10 mouse cellular contexts compared by ENCODE assay signal in genomic region chr1:177447541-177448111, GRCm38 (mm10). TPM values are rescaled to one million over a fixed set of nuclear protein-coding genes. Genes with fewer than 3 reads are reported as not detected.
DNase-seq lines count a peak whose midpoint lies in the region; ATAC-seq and TF ChIP-seq lines count a peak whose summit lies in the region.
"Had no signal": no experiment of that assay in that cellular context is flagged by ENCODE, and none has a peak within 500 bp of the region (broad histone marks: within the 10 kb centered on the region; RNA-seq: fewer than 3 reads in every experiment).

No protein-coding gene starts in this region.

- peak; percentile 45 to 59 for DNase-seq in layer of hippocampus, postnatal 10 days (ENCODE audit: low spot score in 2 of 2)
- no peak for DNase-seq in layer of hippocampus, adult 9-11 months
- peak; percentile 32 for DNase-seq in embryonic facial prominence, embryonic 14.5 days (ENCODE audit: low spot score)
- DNase-seq in limb, embryonic 10.5 days (ENCODE audit: low spot score), result no peak
- DNase-seq in MN1 (ENCODE audit: low spot score), result no peak
- DNase-seq in heart, postnatal 10 days, result no peak
- DNase-seq in lung, postnatal 0 days (ENCODE audit: low spot score), result no peak
- DNase-seq: adrenal gland, postnatal 10 days; kidney, adult 2 months had no signal

- H3K27me3 ChIP-seq in embryonic facial prominence, embryonic 14.5 days (replicated peaks; ENCODE audit: control insufficient read depth, insufficient read depth, low read length), result no peaks in the 10 kb centered on the region
- H3K27me3 ChIP-seq in limb, embryonic 10.5 days (ENCODE audit: low read depth, poor library complexity, severe bottlenecking), result no peaks in the 10 kb centered on the region
- H3K27me3 ChIP-seq in neural tube, embryonic 15.5 days (replicated peaks), result no peaks in the 10 kb centered on the region
- H3K27me3 ChIP-seq in lung, postnatal 0 days (replicated peaks; ENCODE audit: insufficient read depth, low read length), result no peaks in the 10 kb centered on the region

- no peak for TF ChIP-seq CTCF in lung, postnatal 0 days (IDR thresholded peaks at IDR 0.05)

- H3K4me3 ChIP-seq in embryonic facial prominence, embryonic 14.5 days (ENCODE audit: low read depth, low read length), result no peak overlapping the region
- H3K4me3 ChIP-seq in limb, embryonic 10.5 days, result no peak overlapping the region
- H3K4me3 ChIP-seq in neural tube, embryonic 15.5 days (replicated peaks), result peak overlapping the region; percentile 12
- H3K4me3 ChIP-seq in lung, postnatal 0 days (ENCODE audit: low read depth, low read length), result no peak overlapping the region

- intact Hi-C loops in heart, postnatal 10 days (cut with DNase I), result loop anchor here (10.0 kb wide), 2 partner anchors 107 to 237 kb away; no protein-coding TSS in a partner anchor

- H3K9me3 ChIP-seq in embryonic facial prominence, embryonic 14.5 days (ENCODE audit: control insufficient read depth, low read length), result no peaks in the 10 kb centered on the region
- no peaks in the 10 kb centered on the region for H3K9me3 ChIP-seq in limb, embryonic 10.5 days (replicated peaks)
- H3K9me3 ChIP-seq in neural tube, embryonic 15.5 days (replicated peaks), result no peaks in the 10 kb centered on the region
- H3K9me3 ChIP-seq in lung, postnatal 0 days (ENCODE audit: low read length), result no peaks in the 10 kb centered on the region

- WGBS in embryonic facial prominence, embryonic 14.5 days, result 45% methylated on average over 12 of the region's 12 CpGs
- 73% methylated on average over 12 of the region's 12 CpGs for WGBS in limb, embryonic 10.5 days
- WGBS in neural tube, embryonic 15.5 days, result 28% methylated on average over 12 of the region's 12 CpGs
- WGBS in lung, postnatal 0 days, result 77% methylated on average over 12 of the region's 12 CpGs

- H3K36me3 ChIP-seq in embryonic facial prominence, embryonic 14.5 days (ENCODE audit: control insufficient read depth, insufficient read depth, low read length), result peaks cover 22% of the 10 kb centered on the region
- H3K36me3 ChIP-seq in limb, embryonic 10.5 days, result peaks cover 22% of the 10 kb centered on the region
- no peaks in the 10 kb centered on the region for H3K36me3 ChIP-seq in neural tube, embryonic 15.5 days
- peaks cover 10% of the 10 kb centered on the region; the same call in 1 of the 2 replicates for H3K36me3 ChIP-seq in lung, postnatal 0 days (ENCODE audit: insufficient read depth, low read length)

- H3K9ac ChIP-seq in embryonic facial prominence, embryonic 14.5 days (ENCODE audit: low read depth, low read length), result no peak overlapping the region
- 0 out of 2 replicates have a peak overlapping the region, but pooled peaks have one; percentile 34 for H3K9ac ChIP-seq in neural tube, embryonic 15.5 days (replicated peaks)
- no peak overlapping the region for H3K9ac ChIP-seq in lung, postnatal 0 days (replicated peaks; ENCODE audit: low read depth)

- TF ChIP-seq EP300 in lung, postnatal 0 days (IDR thresholded peaks at IDR 0.05), result no peak

- no peak overlapping the region for H3K27ac ChIP-seq in embryonic facial prominence, embryonic 14.5 days (replicated peaks; ENCODE audit: low read depth, low read length)
- H3K27ac ChIP-seq in limb, embryonic 10.5 days, result peak overlapping the region; percentile 50; the same call in 1 of the 2 replicates
- H3K27ac ChIP-seq in neural tube, embryonic 15.5 days (replicated peaks), result peak overlapping the region; percentile 30; the same call in 1 of the 2 replicates
- no peak overlapping the region for H3K27ac ChIP-seq in lung, postnatal 0 days (ENCODE audit: low read length)

- no peak for ATAC-seq in embryonic facial prominence, embryonic 14.5 days (ENCODE audit: low read depth)
- no peak for ATAC-seq in neural tube, embryonic 15.5 days (ENCODE audit: low FRiP score)
- no peak for ATAC-seq in lung, postnatal 0 days

- peaks cover 30% of the 10 kb centered on the region for H3K4me1 ChIP-seq in embryonic facial prominence, embryonic 14.5 days (ENCODE audit: control insufficient read depth, insufficient read depth, low read length)
- H3K4me1 ChIP-seq in limb, embryonic 10.5 days, result peaks cover 47% of the 10 kb centered on the region
- H3K4me1 ChIP-seq in neural tube, embryonic 15.5 days, result peaks cover 46% of the 10 kb centered on the region
- H3K4me1 ChIP-seq in lung, postnatal 0 days (ENCODE audit: insufficient read depth, low read depth, low read length), result peaks cover 14% of the 10 kb centered on the region

- H3K4me2 ChIP-seq in embryonic facial prominence, embryonic 14.5 days (ENCODE audit: low read depth, low read length), result peak overlapping the region; percentile 94; the same call in 1 of the 2 replicates
- H3K4me2 ChIP-seq in neural tube, embryonic 15.5 days, result peak overlapping the region; percentile 41
- no peak overlapping the region for H3K4me2 ChIP-seq in lung, postnatal 0 days (replicated peaks; ENCODE audit: low read depth, low read length)

RNA-seq across cellular contexts. Expression of gene Zbtb18, which starts 5.5 kb away (rescaled TPM):
- 100 to 1,000 TPM; 639 to 677 TPM for total RNA-seq in layer of hippocampus, postnatal 10 days (2021)
- polyA plus RNA-seq in embryonic facial prominence, embryonic 14.5 days (2014; fragmentation: Nextera tagmentation; extraction: Ambion mirVana), result 4.5 and 7.0 TPM in 2 replicates
- 0.99 and 1.0 TPM in 2 replicates for polyA plus RNA-seq in limb, embryonic 10.5 days (2016; fragmentation: Nextera tagmentation; extraction: Ambion mirVana)
- 3.8 and 4.3 TPM in 2 replicates for polyA plus RNA-seq in neural tube, embryonic 15.5 days (2015; fragmentation: Nextera tagmentation; extraction: Ambion mirVana)
- total RNA-seq in heart, postnatal 10 days (2021), result 10 to 100 TPM; 38.2 to 41.3 TPM
- 2.0 and 3.0 TPM in 2 replicates for polyA plus RNA-seq in lung, postnatal 0 days (2015; fragmentation: Nextera tagmentation; extraction: Ambion mirVana)

Comparison
In these comparisons a context has a peak if more than half of its experiments do, and no peak if none do; other contexts are left out.
1. DNase-seq: peak in layer of hippocampus, postnatal 10 days (2 of 2) and embryonic facial prominence, embryonic 14.5 days (single experiment); none in layer of hippocampus, adult 9-11 months (single experiment), limb, embryonic 10.5 days (single experiment), MN1 (single experiment), heart, postnatal 10 days (0 of 2) and lung, postnatal 0 days (single experiment).
2. H3K27ac ChIP-seq: peak in limb, embryonic 10.5 days (single experiment) and neural tube, embryonic 15.5 days (single experiment); none in embryonic facial prominence, embryonic 14.5 days (single experiment) and lung, postnatal 0 days (single experiment).